Mouse (Mus musculus) kidney, embryonic 14.5 days (tissue): ENCODE measurements around the gene Speg. TPM values are rescaled to one million over a fixed set of nuclear protein-coding genes. Genes with fewer than 3 reads are reported as not detected.

Experiments used
- ATAC-seq: fragments of 200-750 bp; cut with Nextera tagmentation; 2 replicates; pipeline ENCODE4 v1.8.0; 2017; ENCODE audit warnings: moderate number of reproducible peaks, mild to moderate bottlenecking, moderate TSS enrichment, moderate library complexity; ENCODE audit not compliant: low FRiP score, low TSS enrichment
- H3K27ac ChIP-seq: fragments of 300-500 bp; sonication (generic); 2 replicates; pipeline ENCODE4 v1.5.1; 2014; ENCODE audit warnings: low read depth, mild to moderate bottlenecking, low read length, moderate library complexity, mixed read lengths
- H3K27me3 ChIP-seq: fragments of 300-500 bp; sonication (generic); 2 replicates; pipeline ENCODE4 v1.6.1; 2014; ENCODE audit warnings: mild to moderate bottlenecking, low read length; ENCODE audit not compliant: control insufficient read depth, insufficient read depth
- H3K36me3 ChIP-seq: fragments of 300-500 bp; sonication (generic); 2 replicates; pipeline ENCODE4 v1.6.1; 2014; ENCODE audit warnings: low read length, mixed read lengths; ENCODE audit not compliant: control insufficient read depth, insufficient read depth
- H3K4me1 ChIP-seq: fragments of 300-500 bp; sonication (generic); 2 replicates; pipeline ENCODE4 v1.6.1; 2014; ENCODE audit warnings: low read length, mixed read lengths; ENCODE audit not compliant: control insufficient read depth, insufficient read depth
- H3K4me2 ChIP-seq: fragments of 300-500 bp; sonication (generic); replicated peaks from 2 replicates; pipeline ENCODE4 v1.6.1; 2014; ENCODE audit warnings: low read depth, mild to moderate bottlenecking, low read length
- H3K4me3 ChIP-seq: fragments of 300-500 bp; sonication (generic); 2 replicates; pipeline ENCODE4 v1.5.1; 2014; ENCODE audit warnings: mild to moderate bottlenecking, low read length
- H3K9ac ChIP-seq: fragments of 300-500 bp; sonication (generic); 2 replicates; pipeline ENCODE4 v1.6.1; 2014; ENCODE audit warnings: low read depth, mild to moderate bottlenecking, low read length, moderate library complexity
- H3K9me3 ChIP-seq: fragments of 300-500 bp; sonication (generic); 2 replicates; pipeline ENCODE4 v1.6.1; 2016; ENCODE audit warnings: low read length; ENCODE audit not compliant: control insufficient read depth
- WGBS: fragments of 180-500 bp; shearing (Covaris S2); extraction: QIAGEN DNeasy Blood & Tissue Kit; methylation state at CpG from one replicate; pipeline ENCODE4 v1.1.7; 2014; 5-methylcytosine and 5-hydroxymethylcytosine counted together
- polyA plus RNA-seq: library from polyadenylated mRNA; unstranded; fragments of >200 nt; fragmentation: Nextera tagmentation; extraction: Ambion mirVana; gene quantifications from 2 replicates; pipeline ENCODE4 v1.2.1, GENCODE M21; 2014

The Speg gene
- polyA plus RNA-seq, 1 experiment from 2014 or later, result 43.5 TPM

GRCm38 (mm10) chr1:75342874-75343416 lies 32.2 kb upstream of the Speg start:
- Histone ChIP-seq H3K4me1 (peaks cover 49% of the 10 kb centered on the region), H3K9me3 (no peaks in the 10 kb centered on the region), H3K4me2 (no peak overlapping the region), H3K4me3 (no peak overlapping the region), H3K36me3 (no peaks in the 10 kb centered on the region), H3K27ac (no peak overlapping the region), H3K27me3 (no peaks in the 10 kb centered on the region), H3K9ac (no peak overlapping the region)
- no peak for ATAC-seq
- WGBS, result 0% methylated on average over 8 of the region's 8 CpGs

DNA sequence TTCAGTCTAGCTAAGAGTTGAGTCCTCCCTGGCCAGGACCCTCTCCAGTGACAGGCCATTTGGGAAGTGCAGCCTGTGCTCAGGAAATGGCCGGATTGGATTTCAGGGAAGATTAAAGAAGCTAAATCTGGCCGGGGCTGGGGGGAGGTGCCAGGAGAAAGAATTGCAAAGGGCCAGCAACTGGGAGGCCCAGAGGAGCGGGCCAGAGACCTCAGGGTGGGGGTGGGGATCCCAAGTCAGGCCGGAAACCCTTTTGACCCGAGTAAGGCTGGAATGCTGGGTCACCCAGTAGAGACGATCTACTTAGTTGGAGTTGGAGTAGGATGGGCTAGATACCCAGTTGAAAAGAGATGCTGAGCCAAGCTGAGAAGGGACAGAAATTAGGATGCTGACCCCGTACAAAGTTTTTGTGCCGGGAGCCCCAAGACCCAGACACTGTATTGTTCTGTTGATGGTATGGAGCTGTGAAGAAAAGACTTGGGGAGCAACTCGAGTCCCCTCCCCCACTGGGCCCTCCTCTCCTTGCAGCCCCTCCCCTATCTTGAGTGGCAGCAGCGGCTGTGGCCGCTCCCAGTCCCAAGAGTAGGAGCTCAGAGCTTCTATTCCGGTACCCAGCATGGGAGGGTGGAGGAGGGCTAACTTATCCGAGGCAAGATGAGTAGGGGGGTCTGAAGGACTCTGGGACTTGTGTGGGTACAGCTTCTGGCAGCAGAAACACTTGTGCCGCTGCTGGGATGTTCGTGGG lies 30.6 kb upstream of the Speg start:
- H3K9me3 ChIP-seq, result no peaks in the 10 kb centered on the region
- 3% methylated on average over 15 of the region's 15 CpGs for WGBS
- H3K4me1 ChIP-seq, result peaks cover 41% of the 10 kb centered on the region
- H3K27me3 ChIP-seq, result no peaks in the 10 kb centered on the region
- ATAC-seq, result peak; percentile 74
- peak overlapping the region; percentile 77 for H3K27ac ChIP-seq
- H3K4me2 ChIP-seq, result peak overlapping the region; percentile 25
- H3K36me3 ChIP-seq, result no peaks in the 10 kb centered on the region
- no peak overlapping the region for H3K4me3 ChIP-seq
- peak overlapping the region; percentile 35; the same call in 1 of the 2 replicates for H3K9ac ChIP-seq

- Histone ChIP-seq H3K4me3 (no peak overlapping the region; the same call in 1 of the 2 replicates), H3K27me3 (no peaks in the 10 kb centered on the region), H3K36me3 (no peaks in the 10 kb centered on the region), H3K9me3 (no peaks in the 10 kb centered on the region), H3K4me2 (peak overlapping the region; percentile 31), H3K4me1 (peaks cover 38% of the 10 kb centered on the region), H3K9ac (peak overlapping the region; percentile 35; the same call in 1 of the 2 replicates), H3K27ac (peak overlapping the region; percentile 77)
- peak; percentile 14 for ATAC-seq
- 9% methylated on average over 20 of the region's 20 CpGs for WGBS
Observed at GRCm38 (mm10) chr1:75345036-75345935, 29.8 kb upstream of the Speg start.

DNA sequence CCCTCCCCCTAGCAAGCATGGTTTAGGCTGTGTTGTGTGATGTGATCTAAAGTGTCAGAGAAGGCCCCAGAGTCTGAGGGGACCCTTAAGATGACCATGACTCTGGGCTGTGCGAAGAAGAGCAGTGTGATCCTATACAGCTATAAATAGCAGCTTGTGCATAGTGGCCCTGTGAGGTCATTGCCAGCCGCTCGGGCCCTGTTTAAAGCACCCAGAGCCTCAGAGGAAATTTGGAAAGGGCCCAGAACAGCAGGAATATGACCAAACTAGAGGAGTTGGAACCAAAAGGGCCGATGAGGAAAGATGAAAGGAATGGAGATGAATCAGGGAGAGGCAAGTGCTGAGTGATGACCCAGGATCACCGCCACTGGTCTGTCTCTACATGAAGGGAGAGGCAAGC lies 27.8 kb upstream of the Speg start:
- H3K9ac ChIP-seq, result no peak overlapping the region
- no peak for ATAC-seq
- H3K36me3 ChIP-seq, result no peaks in the 10 kb centered on the region
- no peak overlapping the region for H3K4me3 ChIP-seq
- H3K9me3 ChIP-seq, result no peaks in the 10 kb centered on the region
- H3K27ac ChIP-seq, result no peak overlapping the region
- 73% methylated on average over 5 of the region's 5 CpGs for WGBS
- peaks cover 38% of the 10 kb centered on the region for H3K4me1 ChIP-seq
- H3K27me3 ChIP-seq, result no peaks in the 10 kb centered on the region
- H3K4me2 ChIP-seq, result no peak overlapping the region

- no peak for ATAC-seq
- Histone ChIP-seq H3K9ac (no peak overlapping the region), H3K36me3 (no peaks in the 10 kb centered on the region), H3K27me3 (no peaks in the 10 kb centered on the region), H3K4me3 (no peak overlapping the region), H3K4me1 (peaks cover 24% of the 10 kb centered on the region), H3K4me2 (no peak overlapping the region), H3K27ac (no peak overlapping the region), H3K9me3 (no peaks in the 10 kb centered on the region)
- WGBS, result 30% methylated on average over 5 of the region's 5 CpGs
Observed at GRCm38 (mm10) chr1:75349275-75349674, 25.8 kb upstream of the Speg start.

DNA sequence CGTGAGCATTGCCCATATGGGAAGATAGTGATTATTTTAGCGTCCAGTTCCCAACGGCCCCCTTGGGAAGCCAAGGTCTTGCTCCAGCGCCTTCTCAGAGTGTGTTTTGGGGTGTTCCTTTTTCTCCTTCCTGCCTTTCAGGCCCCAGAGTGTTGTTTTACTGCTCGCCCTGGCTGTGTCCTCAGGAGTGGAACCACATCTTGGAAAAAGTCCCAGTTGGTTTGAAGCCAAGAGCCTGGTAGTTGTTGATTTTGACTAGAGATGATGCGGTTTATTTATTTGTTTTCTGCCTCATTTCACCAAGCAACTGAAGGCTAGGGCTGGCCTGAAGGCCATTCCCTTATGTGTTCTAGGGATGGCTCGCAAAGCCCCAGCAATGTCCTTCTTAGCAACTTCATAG lies 17.8 kb upstream of the Speg start:
- no peak for ATAC-seq
- Histone ChIP-seq H3K27ac (no peak overlapping the region), H3K27me3 (peaks cover 5% of the 10 kb centered on the region; the same call in 1 of the 2 replicates), H3K9ac (no peak overlapping the region), H3K9me3 (no peaks in the 10 kb centered on the region), H3K4me1 (peaks cover 22% of the 10 kb centered on the region), H3K4me2 (no peak overlapping the region), H3K4me3 (no peak overlapping the region), H3K36me3 (no peaks in the 10 kb centered on the region)
- 63% methylated on average over 7 of the region's 7 CpGs for WGBS

DNA sequence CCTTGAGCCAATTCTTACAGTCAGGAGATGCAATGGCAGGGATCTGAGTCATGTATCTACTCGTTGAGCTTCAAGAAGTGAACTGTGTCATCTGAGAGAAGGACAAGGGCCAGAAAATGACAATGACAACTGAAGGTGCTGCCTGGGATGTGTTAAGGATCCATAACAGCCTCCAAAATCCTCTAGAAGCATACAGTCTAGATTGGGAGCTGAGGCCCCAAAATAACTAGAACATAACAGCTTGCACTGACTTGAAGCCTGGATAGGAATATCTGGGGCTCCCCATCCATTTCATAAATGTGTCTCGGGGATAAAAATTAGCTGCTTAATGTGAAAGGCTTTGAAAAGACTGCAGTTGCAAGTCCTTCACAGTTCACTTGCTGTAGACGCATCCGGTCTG lies 17.1 kb upstream of the Speg start:
- ATAC-seq, result no peak
- H3K27me3 ChIP-seq, result peaks cover 5% of the 10 kb centered on the region; the same call in 1 of the 2 replicates
- H3K36me3 ChIP-seq, result no peaks in the 10 kb centered on the region
- H3K4me3 ChIP-seq, result no peak overlapping the region
- H3K9me3 ChIP-seq, result no peaks in the 10 kb centered on the region
- H3K27ac ChIP-seq, result no peak overlapping the region
- H3K9ac ChIP-seq, result no peak overlapping the region
- no peak overlapping the region for H3K4me2 ChIP-seq
- WGBS, result 52% methylated on average over 4 of the region's 4 CpGs
- peaks cover 22% of the 10 kb centered on the region for H3K4me1 ChIP-seq

GRCm38 (mm10) chr1:75359346-75359745 lies 15.8 kb upstream of the Speg start:
- H3K9me3 ChIP-seq, result no peaks in the 10 kb centered on the region
- no peak overlapping the region for H3K4me3 ChIP-seq
- 37% methylated on average over 13 of the region's 13 CpGs for WGBS
- peaks cover 22% of the 10 kb centered on the region for H3K4me1 ChIP-seq
- peak overlapping the region; percentile 32; the same call in 1 of the 2 replicates for H3K27ac ChIP-seq
- no peak overlapping the region for H3K4me2 ChIP-seq
- no peaks in the 10 kb centered on the region for H3K36me3 ChIP-seq
- no peak overlapping the region for H3K9ac ChIP-seq
- peaks cover 5% of the 10 kb centered on the region; the same call in 1 of the 2 replicates for H3K27me3 ChIP-seq
- ATAC-seq, result no peak
